Mouse (Mus musculus) limb, embryonic 13.5 days (tissue): ENCODE results near the gene Rbfox1. TPM values are rescaled to one million over a fixed set of nuclear protein-coding genes. Genes with fewer than 3 reads are reported as not detected.

Experiments
- ATAC-seq: fragments of 200-750 bp; cut with Nextera tagmentation; 2 replicates; pipeline ENCODE4 v1.8.0; 2017; ENCODE audit warnings: low read depth, moderate number of reproducible peaks, moderate TSS enrichment; ENCODE audit not compliant: low FRiP score
- H3K27ac ChIP-seq: fragments of 300-500 bp; sonication (generic); 2 replicates; pipeline ENCODE4 v1.5.1; 2015; ENCODE audit warnings: inconsistent platforms, mild to moderate bottlenecking, moderate library complexity
- H3K27me3 ChIP-seq: fragments of 300-500 bp; sonication (generic); 2 replicates; pipeline ENCODE4 v1.6.1; 2015; ENCODE audit warnings: mild to moderate bottlenecking, inconsistent platforms
- H3K36me3 ChIP-seq: fragments of 300-500 bp; sonication (generic); 2 replicates; pipeline ENCODE4 v1.6.1; 2015; ENCODE audit warnings: inconsistent platforms, mild to moderate bottlenecking, moderate library complexity
- H3K4me1 ChIP-seq: fragments of 300-500 bp; sonication (generic); 2 replicates; pipeline ENCODE4 v1.6.1; 2015; ENCODE audit warnings: inconsistent platforms
- H3K4me2 ChIP-seq: fragments of 300-500 bp; sonication (generic); replicated peaks from 2 replicates; pipeline ENCODE4 v1.6.1; 2015; ENCODE audit warnings: inconsistent platforms, mild to moderate bottlenecking, moderate library complexity
- H3K4me3 ChIP-seq: fragments of 300-500 bp; sonication (generic); 2 replicates; pipeline ENCODE4 v1.5.1; 2015; ENCODE audit warnings: moderate library complexity, mild to moderate bottlenecking, inconsistent platforms
- H3K9ac ChIP-seq: fragments of 300-500 bp; sonication (generic); 2 replicates; pipeline ENCODE4 v1.6.1; 2015; ENCODE audit warnings: mild to moderate bottlenecking, inconsistent platforms
- H3K9me3 ChIP-seq: fragments of 300-500 bp; sonication (generic); 2 replicates; pipeline ENCODE4 v1.6.1; 2016; ENCODE audit warnings: inconsistent platforms
- WGBS: fragments of 180-500 bp; shearing (Covaris S2); methylation state at CpG from one replicate; pipeline ENCODE4 v1.1.7; 2015; 5-methylcytosine and 5-hydroxymethylcytosine counted together
- polyA plus RNA-seq: library from polyadenylated mRNA; unstranded; fragments of >200 nt; fragmentation: Nextera tagmentation; extraction: Ambion mirVana; gene quantifications from 2 replicates; pipeline ENCODE4 v1.2.1, GENCODE M21; 2015

The Rbfox1 gene
- polyA plus RNA-seq, 1 experiment from 2014 or later, result 4.1 TPM

DNA sequence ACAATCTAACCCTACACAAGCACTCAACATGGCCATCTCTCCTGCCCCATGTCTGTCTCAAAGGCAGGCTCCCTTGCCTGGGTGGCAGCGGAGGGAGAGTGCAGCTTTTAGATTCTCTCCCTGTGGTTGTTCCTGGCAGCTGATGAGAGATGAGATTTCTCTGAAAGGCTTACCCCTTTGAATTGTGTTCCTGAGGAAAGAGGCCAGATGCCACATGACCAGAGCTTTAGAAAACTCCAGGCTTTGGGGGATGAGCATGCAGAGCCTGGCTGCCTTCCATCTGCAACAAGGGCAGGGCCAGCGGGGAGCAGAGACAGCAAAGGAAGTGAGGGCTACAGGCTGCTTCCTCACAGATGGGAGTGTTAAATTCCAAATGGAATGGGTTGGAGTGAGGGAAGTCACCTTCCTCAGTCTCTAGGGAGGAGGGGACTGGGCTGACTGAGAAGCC lies 26.7 kb downstream of the Rbfox1 start:
- ATAC-seq, result no peak
- Histone ChIP-seq H3K9me3 (no peaks in the 10 kb centered on the region), H3K4me3 (no peak overlapping the region), H3K27ac (no peak overlapping the region), H3K4me1 (0 out of 2 replicates have a peak, but pooled peaks cover 6% of the 10 kb centered on the region), H3K27me3 (no peaks in the 10 kb centered on the region), H3K4me2 (no peak overlapping the region), H3K36me3 (no peaks in the 10 kb centered on the region), H3K9ac (no peak overlapping the region)
- 43% methylated on average over 2 of the region's 2 CpGs for WGBS

DNA sequence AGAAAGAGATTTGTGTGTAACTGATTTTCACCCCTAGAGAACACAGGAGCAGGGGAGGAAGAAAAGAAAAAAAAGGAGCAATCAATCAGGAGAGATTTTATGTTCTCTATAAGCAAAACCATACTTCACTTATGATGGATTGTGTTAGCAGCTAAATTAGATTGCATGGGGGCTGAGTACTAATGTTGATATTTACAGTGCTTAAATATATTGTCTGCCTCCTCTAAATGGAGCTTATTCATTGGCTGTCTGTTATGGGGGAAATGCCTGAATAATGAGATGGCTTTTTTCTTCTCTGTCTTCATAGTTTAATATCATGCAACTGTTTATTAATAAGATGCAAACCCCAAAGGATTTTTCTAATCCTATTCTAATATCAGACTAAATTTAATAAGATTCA lies 32.8 kb downstream of the Rbfox1 start:
- H3K27me3 ChIP-seq, result no peaks in the 10 kb centered on the region
- no peak for ATAC-seq
- no peak overlapping the region for H3K4me2 ChIP-seq
- no peaks in the 10 kb centered on the region for H3K9me3 ChIP-seq
- H3K4me3 ChIP-seq, result no peak overlapping the region
- H3K36me3 ChIP-seq, result no peaks in the 10 kb centered on the region
- H3K27ac ChIP-seq, result no peak overlapping the region
- H3K4me1 ChIP-seq, result peaks cover 11% of the 10 kb centered on the region; the same call in 1 of the 2 replicates
- no peak overlapping the region for H3K9ac ChIP-seq

DNA sequence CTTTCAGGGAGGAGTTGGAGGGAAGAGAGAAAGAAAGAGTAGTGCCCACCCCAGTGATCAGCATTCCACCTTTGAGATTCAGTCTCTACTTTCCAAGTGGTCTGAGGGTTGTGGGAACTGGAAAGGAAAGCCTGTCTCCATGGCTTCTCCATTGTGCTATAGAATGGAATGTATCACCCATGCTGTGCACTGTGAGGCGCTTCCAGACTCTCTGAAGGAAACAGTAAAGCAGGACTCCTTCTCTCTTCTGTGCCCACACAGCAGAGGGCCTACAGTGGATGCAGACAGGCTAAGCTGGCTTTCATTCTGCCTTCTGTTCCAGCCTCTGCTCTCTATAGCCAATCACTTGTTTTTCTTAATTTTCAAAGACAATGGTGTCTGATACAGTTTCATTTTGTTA lies 41.8 kb downstream of the Rbfox1 start:
- Histone ChIP-seq H3K4me2 (no peak overlapping the region), H3K4me3 (no peak overlapping the region), H3K9ac (no peak overlapping the region), H3K9me3 (no peaks in the 10 kb centered on the region), H3K4me1 (no peaks in the 10 kb centered on the region), H3K27me3 (no peaks in the 10 kb centered on the region), H3K36me3 (no peaks in the 10 kb centered on the region), H3K27ac (no peak overlapping the region)
- ATAC-seq, result no peak
- 50% methylated on average over 1 of the region's 1 CpGs for WGBS

DNA sequence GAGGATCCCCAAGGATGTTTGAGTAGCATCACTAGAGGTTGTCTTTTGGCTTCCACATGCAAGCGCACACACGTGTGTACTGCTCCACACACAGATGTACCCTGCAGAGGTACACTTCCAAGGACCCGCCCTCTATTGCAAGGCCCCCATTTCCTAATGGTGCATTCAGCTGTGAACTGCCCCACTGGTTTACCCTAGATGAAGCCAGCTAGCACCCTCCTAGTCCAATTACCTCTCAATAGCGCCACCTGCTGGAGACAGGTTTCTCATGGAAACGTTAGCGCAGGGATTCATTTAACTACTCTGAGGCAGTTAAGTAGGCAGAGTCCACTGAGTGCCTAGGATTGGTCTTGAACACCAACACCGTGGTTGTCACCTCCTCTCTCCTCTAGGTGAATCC lies 46.5 kb downstream of the Rbfox1 start:
- WGBS, result 27% methylated on average over 7 of the region's 7 CpGs
- Histone ChIP-seq H3K4me2 (no peak overlapping the region), H3K9me3 (no peaks in the 10 kb centered on the region), H3K27ac (no peak overlapping the region), H3K27me3 (no peaks in the 10 kb centered on the region), H3K4me1 (no peaks in the 10 kb centered on the region), H3K4me3 (no peak overlapping the region), H3K36me3 (no peaks in the 10 kb centered on the region), H3K9ac (no peak overlapping the region)
- ATAC-seq, result no peak

DNA sequence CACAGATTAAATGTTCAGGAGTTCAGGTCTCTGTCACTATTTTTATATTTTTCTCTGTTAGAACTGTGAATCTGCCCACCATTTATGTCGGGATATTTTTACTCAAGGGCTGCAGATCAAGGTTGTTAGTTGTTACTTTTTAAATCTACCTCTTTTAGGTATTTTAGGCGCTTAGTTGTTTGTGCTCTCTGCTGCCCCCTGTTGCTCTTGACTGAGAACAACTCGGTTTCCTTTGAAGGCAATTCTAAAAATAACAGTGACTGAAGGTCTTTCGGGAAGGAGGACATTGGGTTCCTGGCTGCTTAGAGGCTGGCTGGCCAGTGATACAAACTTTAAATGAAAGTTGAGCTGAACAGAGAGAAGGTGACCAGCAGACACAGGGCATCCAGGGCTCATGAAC lies 54.9 kb downstream of the Rbfox1 start:
- Histone ChIP-seq H3K27ac (no peak overlapping the region), H3K4me3 (no peak overlapping the region), H3K27me3 (no peaks in the 10 kb centered on the region), H3K36me3 (no peaks in the 10 kb centered on the region), H3K4me2 (no peak overlapping the region), H3K4me1 (no peaks in the 10 kb centered on the region), H3K9me3 (no peaks in the 10 kb centered on the region), H3K9ac (no peak overlapping the region)
- WGBS, result 58% methylated on average over 4 of the region's 4 CpGs
- ATAC-seq, result no peak

DNA sequence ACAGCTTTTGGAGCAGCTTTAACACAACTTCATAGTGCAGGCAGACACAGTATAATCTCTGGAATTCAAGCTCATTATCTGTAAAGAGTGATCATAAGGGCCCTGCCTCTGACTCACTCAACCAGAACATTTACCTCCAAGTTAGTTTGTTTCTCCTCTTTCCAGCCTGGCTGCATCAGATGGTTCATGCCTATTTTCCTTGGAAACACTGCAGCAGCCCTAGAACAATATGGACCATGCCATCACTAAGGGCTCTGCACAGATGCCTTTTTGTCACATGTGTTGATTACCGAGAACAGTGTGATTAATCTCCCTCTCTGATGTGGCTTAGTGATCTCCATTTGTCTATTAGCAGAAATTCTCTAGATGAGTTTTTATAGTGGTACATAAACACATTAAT lies 60.5 kb downstream of the Rbfox1 start:
- Histone ChIP-seq H3K36me3 (no peaks in the 10 kb centered on the region), H3K4me3 (no peak overlapping the region), H3K27ac (no peak overlapping the region), H3K9me3 (no peaks in the 10 kb centered on the region), H3K4me1 (no peaks in the 10 kb centered on the region), H3K27me3 (no peaks in the 10 kb centered on the region), H3K4me2 (no peak overlapping the region), H3K9ac (no peak overlapping the region)
- WGBS, result 75% methylated on average over 1 of the region's 1 CpGs
- ATAC-seq, result no peak

DNA sequence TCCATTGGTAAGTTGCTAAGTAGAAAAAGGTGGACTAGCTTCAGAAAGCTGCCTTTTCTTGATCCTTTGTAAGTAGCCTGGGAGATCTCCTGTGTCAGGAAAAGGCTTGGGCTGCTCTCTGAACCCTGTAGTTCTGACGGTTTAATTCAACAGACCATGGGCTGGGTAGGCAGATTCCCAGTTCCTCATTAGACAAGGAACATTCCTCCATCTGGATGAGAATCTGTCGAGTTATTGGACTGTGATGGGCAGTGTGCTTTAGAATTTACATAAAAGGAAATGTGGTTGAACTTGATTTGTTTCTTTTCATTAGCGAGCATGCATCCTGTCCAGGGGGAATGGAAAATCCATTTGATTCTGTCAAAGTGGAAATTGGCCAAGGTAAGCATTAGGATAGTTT lies 68.0 kb downstream of the Rbfox1 start:
- Histone ChIP-seq H3K4me2 (no peak overlapping the region), H3K9me3 (no peaks in the 10 kb centered on the region), H3K27me3 (no peaks in the 10 kb centered on the region), H3K4me3 (no peak overlapping the region), H3K9ac (no peak overlapping the region), H3K36me3 (no peaks in the 10 kb centered on the region), H3K4me1 (no peaks in the 10 kb centered on the region), H3K27ac (no peak overlapping the region)
- ATAC-seq, result no peak
- 67% methylated on average over 3 of the region's 3 CpGs for WGBS

DNA sequence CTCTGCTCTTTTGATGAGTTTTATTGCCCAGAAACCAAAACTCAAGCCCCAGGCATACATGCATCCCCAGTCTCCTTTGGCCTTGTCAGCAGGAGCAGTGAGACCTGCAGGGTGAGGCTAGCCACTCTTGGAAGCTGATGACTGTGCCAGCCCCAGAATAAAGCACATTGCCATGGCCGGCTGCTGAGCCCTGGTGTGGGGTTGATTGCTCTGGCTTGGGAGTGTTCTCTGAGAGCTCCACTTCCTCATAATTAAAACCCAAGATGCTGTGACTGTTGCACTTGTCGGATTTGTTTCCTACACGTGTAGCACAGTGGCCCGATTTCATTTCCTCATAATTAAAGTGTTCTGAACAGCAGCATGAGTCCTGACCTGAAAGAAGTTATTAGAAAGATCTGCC lies 72.3 kb downstream of the Rbfox1 start:
- H3K36me3 ChIP-seq, result no peaks in the 10 kb centered on the region
- no peak overlapping the region for H3K4me2 ChIP-seq
- no peak overlapping the region for H3K27ac ChIP-seq
- WGBS, result 54% methylated on average over 4 of the region's 4 CpGs
- no peak overlapping the region for H3K4me3 ChIP-seq
- H3K9ac ChIP-seq, result no peak overlapping the region
- H3K27me3 ChIP-seq, result no peaks in the 10 kb centered on the region
- ATAC-seq, result no peak
- H3K9me3 ChIP-seq, result no peaks in the 10 kb centered on the region
- no peaks in the 10 kb centered on the region for H3K4me1 ChIP-seq

DNA sequence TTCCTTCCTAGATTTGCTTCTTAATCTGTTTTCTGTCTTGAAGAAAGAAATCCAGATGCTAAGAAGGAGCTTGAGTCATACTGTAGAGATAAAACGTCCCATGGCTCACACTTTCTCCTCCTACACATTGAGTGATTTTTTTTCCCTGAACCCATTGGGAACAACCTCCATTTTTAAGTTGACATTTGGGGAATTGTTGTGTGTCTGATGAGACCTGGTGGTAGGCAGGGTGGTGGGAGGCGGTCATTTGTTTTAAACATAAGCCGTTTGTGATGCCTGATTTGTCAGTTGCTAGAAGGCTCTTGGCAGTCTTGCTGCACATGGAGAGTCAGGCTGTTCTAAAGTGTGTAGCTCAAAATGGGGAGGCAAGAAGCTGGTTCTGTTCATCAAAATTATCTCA lies 76.6 kb downstream of the Rbfox1 start:
- H3K27me3 ChIP-seq, result no peaks in the 10 kb centered on the region
- WGBS, result 83% methylated on average over 3 of the region's 3 CpGs
- no peaks in the 10 kb centered on the region for H3K36me3 ChIP-seq
- ATAC-seq, result no peak
- no peak overlapping the region for H3K9ac ChIP-seq
- H3K4me3 ChIP-seq, result no peak overlapping the region
- H3K27ac ChIP-seq, result no peak overlapping the region
- no peak overlapping the region for H3K4me2 ChIP-seq
- no peaks in the 10 kb centered on the region for H3K9me3 ChIP-seq
- no peaks in the 10 kb centered on the region for H3K4me1 ChIP-seq

DNA sequence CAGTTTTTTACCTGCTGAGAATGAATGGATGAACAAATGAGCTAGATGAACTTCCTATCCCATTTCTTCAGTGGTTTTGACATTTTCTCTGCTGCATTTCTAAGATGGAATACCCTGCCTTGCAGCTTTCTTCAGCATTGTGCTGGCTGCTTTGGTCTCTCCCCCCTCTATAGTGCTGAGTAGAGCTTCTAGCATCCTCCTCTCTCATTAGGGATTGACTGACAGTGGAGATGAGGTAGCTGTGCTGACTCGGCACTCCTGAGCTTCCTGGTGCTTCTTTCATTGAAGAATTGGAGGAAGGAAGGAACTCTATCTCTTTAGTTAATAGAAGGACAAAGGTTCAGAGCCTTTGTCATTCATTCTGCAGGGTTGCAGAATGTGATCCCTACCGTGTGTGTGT lies 89.0 kb downstream of the Rbfox1 start:
- no peak overlapping the region for H3K4me3 ChIP-seq
- H3K27ac ChIP-seq, result no peak overlapping the region
- no peaks in the 10 kb centered on the region for H3K27me3 ChIP-seq
- H3K36me3 ChIP-seq, result no peaks in the 10 kb centered on the region
- H3K4me1 ChIP-seq, result no peaks in the 10 kb centered on the region
- WGBS, result 76% methylated on average over 2 of the region's 2 CpGs
- H3K9ac ChIP-seq, result no peak overlapping the region
- H3K9me3 ChIP-seq, result no peaks in the 10 kb centered on the region
- no peak for ATAC-seq
- no peak overlapping the region for H3K4me2 ChIP-seq

DNA sequence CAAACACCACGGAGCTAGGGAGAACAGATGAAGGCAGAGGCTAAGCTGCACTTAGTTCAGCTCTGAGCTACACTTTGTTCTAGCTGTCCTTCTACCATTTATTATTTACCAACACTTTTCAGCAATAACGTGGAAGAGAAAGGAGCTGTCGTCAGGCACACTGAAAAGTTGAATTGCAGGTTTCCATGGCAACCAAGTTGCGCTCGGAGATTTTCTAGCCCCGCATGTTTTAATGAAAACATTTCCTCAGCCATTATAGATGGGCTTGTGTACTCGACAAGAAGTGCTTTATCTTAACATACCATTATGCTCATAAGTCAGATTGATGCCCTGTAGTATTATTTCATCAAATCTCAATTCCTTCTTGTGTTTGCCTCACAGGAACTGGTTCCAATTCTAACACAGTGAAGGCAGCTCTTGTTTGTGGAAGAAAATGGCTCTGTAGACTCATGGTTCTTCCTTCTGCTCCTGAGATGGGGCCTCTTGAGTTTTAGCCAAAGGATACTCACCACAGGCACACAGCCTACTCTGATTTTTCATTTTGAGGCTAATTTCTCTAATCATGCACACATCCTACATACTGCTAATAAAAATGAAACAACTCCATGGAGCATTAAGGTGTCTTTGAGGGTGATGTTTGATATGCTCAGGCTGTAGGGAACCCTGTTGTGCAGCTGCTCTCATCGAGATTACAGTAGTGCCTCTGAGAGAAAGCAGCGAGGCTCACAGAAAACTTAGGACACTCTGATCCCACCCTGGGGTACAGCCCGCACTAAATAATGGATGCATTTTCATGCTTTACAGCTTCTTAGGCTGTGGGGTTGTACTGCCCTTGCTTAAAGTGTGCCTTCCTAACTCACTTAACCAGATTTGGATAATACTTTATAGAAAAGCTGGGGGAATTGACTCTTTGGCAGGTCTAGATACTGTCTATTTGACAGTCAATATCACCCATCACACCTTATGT lies 107.2 kb downstream of the Rbfox1 start:
- no peak overlapping the region for H3K4me2 ChIP-seq
- 60% methylated on average over 10 of the region's 10 CpGs for WGBS
- no peak for ATAC-seq

DNA sequence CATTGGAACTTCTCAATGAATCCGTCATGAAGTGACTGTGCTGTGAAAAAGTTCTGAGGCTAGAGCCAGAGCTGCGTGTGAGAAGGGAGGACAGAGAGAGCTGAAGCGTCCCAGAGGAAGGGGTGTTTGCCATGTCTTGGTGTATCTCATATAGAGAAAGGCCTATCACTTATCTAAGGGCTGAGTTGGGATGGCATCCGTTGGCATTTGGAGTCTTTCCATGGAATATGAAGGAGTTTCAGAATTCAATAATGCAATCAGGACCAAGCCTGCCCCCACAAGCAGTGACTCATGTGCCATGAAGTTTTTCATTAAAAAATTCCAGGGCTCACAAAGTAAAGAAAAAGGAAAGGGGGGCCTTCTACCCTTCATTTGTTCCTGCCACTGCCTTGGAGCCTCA lies 112.0 kb downstream of the Rbfox1 start:
- no peak overlapping the region for H3K4me3 ChIP-seq
- 68% methylated on average over 4 of the region's 4 CpGs for WGBS
- H3K4me1 ChIP-seq, result no peaks in the 10 kb centered on the region
- H3K36me3 ChIP-seq, result no peaks in the 10 kb centered on the region
- H3K4me2 ChIP-seq, result no peak overlapping the region
- ATAC-seq, result no peak
- H3K27ac ChIP-seq, result no peak overlapping the region
- H3K9ac ChIP-seq, result no peak overlapping the region
- no peaks in the 10 kb centered on the region for H3K27me3 ChIP-seq
- H3K9me3 ChIP-seq, result no peaks in the 10 kb centered on the region

More for the DNA sequence above, 107.2 kb downstream of the Rbfox1 start:
- Histone ChIP-seq H3K27ac (no peak overlapping the region), H3K9me3 (no peaks in the 10 kb centered on the region), H3K9ac (no peak overlapping the region), H3K36me3 (no peaks in the 10 kb centered on the region), H3K4me3 (no peak overlapping the region), H3K4me1 (no peaks in the 10 kb centered on the region), H3K27me3 (no peaks in the 10 kb centered on the region)

DNA sequence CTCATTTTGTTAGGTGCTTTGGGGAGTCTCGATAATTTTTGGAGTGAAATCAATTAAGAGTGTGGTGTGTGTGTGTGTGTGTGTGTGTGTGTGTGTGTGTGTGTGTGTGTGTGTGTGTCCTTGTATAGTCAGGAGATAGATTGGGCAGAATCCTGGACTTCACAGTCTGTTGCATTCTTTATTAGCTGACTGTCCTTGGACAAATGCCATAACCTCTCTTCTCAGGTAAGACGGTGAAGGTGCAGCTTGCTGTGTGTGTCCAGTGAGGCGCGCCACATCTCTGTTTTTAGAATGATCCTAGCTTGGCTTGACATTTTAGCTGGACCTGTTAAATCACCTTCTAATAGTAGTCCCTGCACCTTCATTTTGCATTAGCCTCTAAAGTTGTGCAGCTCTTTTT lies 112.5 kb downstream of the Rbfox1 start:
- Histone ChIP-seq H3K9me3 (no peaks in the 10 kb centered on the region), H3K27me3 (no peaks in the 10 kb centered on the region), H3K4me1 (no peaks in the 10 kb centered on the region), H3K36me3 (no peaks in the 10 kb centered on the region), H3K9ac (no peak overlapping the region), H3K4me2 (no peak overlapping the region), H3K27ac (no peak overlapping the region), H3K4me3 (no peak overlapping the region)
- ATAC-seq, result no peak
- WGBS, result 87% methylated on average over 4 of the region's 4 CpGs
